Mouse (Mus musculus) olfactory bulb, adult 2 months (tissue): ENCODE measurements around the gene Pecr.
"Not testable (repeated sequence)": the region's sequence is repeated elsewhere in the genome, so short reads cannot be mapped to it uniquely, and the experiment has no call there.

Experiments
- CTCF ChIP-seq: fragments of 200-500 bp; IDR thresholded peaks from 2 replicates; pipeline ENCODE4 v1.5.1; 2012; ENCODE audit warnings: low read depth, mild to moderate bottlenecking, low read length, moderate library complexity; ENCODE audit not compliant: insufficient read depth
- POLR2A ChIP-seq: fragments of 200-500 bp; IDR thresholded peaks from 2 replicates; pipeline ENCODE4 v1.6.1; 2012; ENCODE audit warnings: mild to moderate bottlenecking, low read depth, low read length, moderate library complexity; ENCODE audit not compliant: insufficient read depth

DNA sequence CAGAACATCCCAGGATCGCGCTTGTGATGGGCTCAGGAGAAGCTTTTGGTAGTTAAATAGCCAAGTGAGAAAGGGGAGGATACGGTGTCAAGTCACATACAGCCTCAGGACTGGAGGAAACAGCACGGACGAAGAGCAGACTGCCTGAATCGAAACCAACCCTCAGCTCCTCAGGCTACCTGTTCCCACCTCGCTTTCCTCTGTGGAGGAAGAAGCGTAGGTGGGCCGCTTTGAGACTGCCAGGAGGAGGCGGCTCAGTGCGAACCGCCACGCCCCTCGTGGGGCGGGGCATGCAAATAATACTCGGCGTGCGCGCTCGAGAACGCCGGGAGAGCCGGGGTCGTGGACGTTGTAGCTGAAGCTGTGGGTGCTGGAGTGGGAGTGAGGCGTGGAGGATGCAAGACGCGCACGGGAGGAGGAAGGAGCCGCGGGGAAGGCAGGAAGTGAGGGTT is 58.4 kb downstream of the Pecr start:
- not testable (repeated sequence) for TF ChIP-seq POLR2A, CTCF
